Mouse (Mus musculus): Measurements from ENCODE around the gene Coro7. TPM values are rescaled to one million over a fixed set of nuclear protein-coding genes. Genes with fewer than 3 reads are reported as not detected.

Gene Coro7
- total and polyA plus RNA-seq, 2 experiments, result 6.1 to 22.7 TPM

GRCm38 (mm10) chr16:4663806-4664205 lies 15.8 kb downstream of the Coro7 start:
- no peaks in the 10 kb centered on the region for H3K4me1 ChIP-seq (ENCODE audit: control insufficient read depth, insufficient read depth, low read length)
- no peak overlapping the region for H3K27ac ChIP-seq (replicated peaks; ENCODE audit: insufficient read depth, low read depth, low read length)
- H3K27me3 ChIP-seq (ENCODE audit: control insufficient read depth, insufficient read depth, low read length), result no peaks in the 10 kb centered on the region
- DNase-seq (ENCODE audit: extremely low read depth, low read depth, low spot score), result no peak
- WGBS, result 92% methylated on average over 2 of the region's 2 CpGs
- no peak overlapping the region for H3K4me3 ChIP-seq (ENCODE audit: insufficient read depth, low read depth, low read length)
- H3K79me2 ChIP-seq (ENCODE audit: control insufficient read depth, insufficient read depth, low read length), result no peaks in the 10 kb centered on the region
- peaks cover 5% of the 10 kb centered on the region; the same call in 1 of the 2 replicates for H3K36me3 ChIP-seq (ENCODE audit: control insufficient read depth, insufficient read depth, low read length)
- TF ChIP-seq CTCF (IDR thresholded peaks at IDR 0.05; ENCODE audit: low read depth, low read length) (no peak), POLR2A (IDR thresholded peaks at IDR 0.05; ENCODE audit: extremely low read depth, insufficient read depth, low read length) (no peak)
- no peak overlapping the region for H3K9ac ChIP-seq (ENCODE audit: low read depth, low read length)

DNA sequence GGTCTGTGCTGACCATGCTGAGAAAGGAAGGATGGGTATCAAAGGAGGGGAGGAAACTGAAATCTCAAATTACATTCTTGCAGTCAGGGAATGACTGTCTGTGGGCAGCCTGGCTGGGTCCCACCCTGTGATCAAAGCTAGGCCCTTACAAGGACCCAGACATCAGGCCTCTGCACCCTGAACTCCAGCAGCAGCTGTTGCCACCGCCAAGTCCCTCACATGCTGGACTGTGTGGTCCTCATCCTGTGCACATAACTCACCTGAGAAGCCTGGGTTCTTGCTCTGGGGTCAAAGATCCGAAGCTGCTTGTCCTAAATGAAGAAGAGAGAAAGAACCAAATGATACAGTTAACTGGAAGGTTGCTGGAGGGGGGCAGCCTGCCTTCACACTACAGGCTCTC lies 18.0 kb downstream of the Coro7 start:
- Histone ChIP-seq H3K27me3 (ENCODE audit: control insufficient read depth, insufficient read depth, low read length) (no peaks in the 10 kb centered on the region), H3K4me1 (ENCODE audit: control insufficient read depth, insufficient read depth, low read length) (no peaks in the 10 kb centered on the region), H3K9ac (ENCODE audit: low read depth, low read length) (no peak overlapping the region), H3K79me2 (ENCODE audit: control insufficient read depth, insufficient read depth, low read length) (no peaks in the 10 kb centered on the region), H3K27ac (replicated peaks; ENCODE audit: insufficient read depth, low read depth, low read length) (no peak overlapping the region), H3K4me3 (ENCODE audit: insufficient read depth, low read depth, low read length) (no peak overlapping the region), H3K36me3 (ENCODE audit: control insufficient read depth, insufficient read depth, low read length) (peaks cover 5% of the 10 kb centered on the region; the same call in 1 of the 2 replicates)
- TF ChIP-seq CTCF (IDR thresholded peaks at IDR 0.05; ENCODE audit: low read depth, low read length), result no peak
- no peak for TF ChIP-seq POLR2A (IDR thresholded peaks at IDR 0.05; ENCODE audit: extremely low read depth, insufficient read depth, low read length)
- no peak for DNase-seq (ENCODE audit: extremely low read depth, low read depth, low spot score)
- WGBS, result 92% methylated on average over 2 of the region's 2 CpGs

DNA sequence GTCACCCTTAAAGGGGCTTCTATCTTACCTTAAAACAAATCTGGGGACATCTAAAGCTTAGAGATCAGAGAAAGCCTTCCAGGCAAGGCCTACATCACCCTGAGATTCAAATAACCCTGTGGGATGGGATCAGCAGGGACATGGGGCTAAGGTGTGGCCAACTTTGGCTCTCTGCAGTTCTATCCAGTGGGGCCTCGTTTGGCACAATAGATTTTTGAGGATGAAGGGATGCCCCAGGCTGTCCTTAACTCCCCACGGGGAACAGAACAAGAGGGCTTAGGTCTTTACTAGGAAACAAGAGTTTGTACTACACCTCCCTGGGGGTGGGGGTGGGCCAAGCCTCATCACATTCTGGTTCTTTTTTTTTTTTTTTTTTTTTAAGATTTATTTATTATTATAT lies 20.3 kb downstream of the Coro7 start:
- 81% methylated on average over 2 of the region's 2 CpGs for WGBS
- DNase-seq (ENCODE audit: extremely low read depth, low read depth, low spot score), result no peak

GRCm38 (mm10) chr16:4658781-4659245 lies 20.8 kb downstream of the Coro7 start:
- no peak overlapping the region for H3K4me3 ChIP-seq (ENCODE audit: insufficient read depth, low read depth, low read length)
- no peak for TF ChIP-seq POLR2A (IDR thresholded peaks at IDR 0.05; ENCODE audit: extremely low read depth, insufficient read depth, low read length)
- TF ChIP-seq CTCF (IDR thresholded peaks at IDR 0.05; ENCODE audit: low read depth, low read length), result no peak
- peaks cover 3% of the 10 kb centered on the region for H3K4me1 ChIP-seq (ENCODE audit: control insufficient read depth, insufficient read depth, low read length)
- DNase-seq (ENCODE audit: extremely low read depth, low read depth, low spot score), result no peak
- WGBS, result 76% methylated on average over 11 of the region's 11 CpGs
- H3K79me2 ChIP-seq (ENCODE audit: control insufficient read depth, insufficient read depth, low read length), result no peaks in the 10 kb centered on the region
- no peak overlapping the region for H3K27ac ChIP-seq (replicated peaks; ENCODE audit: insufficient read depth, low read depth, low read length)
- peaks cover 5% of the 10 kb centered on the region; the same call in 1 of the 2 replicates for H3K36me3 ChIP-seq (ENCODE audit: control insufficient read depth, insufficient read depth, low read length)
- H3K9ac ChIP-seq (ENCODE audit: low read depth, low read length), result no peak overlapping the region
- no peaks in the 10 kb centered on the region for H3K27me3 ChIP-seq (ENCODE audit: control insufficient read depth, insufficient read depth, low read length)

More for the DNA sequence above, 20.3 kb downstream of the Coro7 start:
- Histone ChIP-seq H3K27ac (replicated peaks; ENCODE audit: insufficient read depth, low read depth, low read length) (no peak overlapping the region), H3K4me1 (ENCODE audit: control insufficient read depth, insufficient read depth, low read length) (peaks cover 3% of the 10 kb centered on the region), H3K4me3 (ENCODE audit: insufficient read depth, low read depth, low read length) (no peak overlapping the region), H3K27me3 (ENCODE audit: control insufficient read depth, insufficient read depth, low read length) (no peaks in the 10 kb centered on the region), H3K9ac (ENCODE audit: low read depth, low read length) (no peak overlapping the region), H3K79me2 (ENCODE audit: control insufficient read depth, insufficient read depth, low read length) (no peaks in the 10 kb centered on the region), H3K36me3 (ENCODE audit: control insufficient read depth, insufficient read depth, low read length) (peaks cover 5% of the 10 kb centered on the region; the same call in 1 of the 2 replicates)
- TF ChIP-seq CTCF (IDR thresholded peaks at IDR 0.05; ENCODE audit: low read depth, low read length) (no peak), POLR2A (IDR thresholded peaks at IDR 0.05; ENCODE audit: extremely low read depth, insufficient read depth, low read length) (no peak)

- Histone ChIP-seq H3K27ac (replicated peaks; ENCODE audit: insufficient read depth, low read depth, low read length) (no peak overlapping the region), H3K9ac (ENCODE audit: low read depth, low read length) (no peak overlapping the region), H3K4me1 (ENCODE audit: control insufficient read depth, insufficient read depth, low read length) (peaks cover 18% of the 10 kb centered on the region), H3K79me2 (ENCODE audit: control insufficient read depth, insufficient read depth, low read length) (no peaks in the 10 kb centered on the region), H3K27me3 (ENCODE audit: control insufficient read depth, insufficient read depth, low read length) (no peaks in the 10 kb centered on the region), H3K4me3 (ENCODE audit: insufficient read depth, low read depth, low read length) (no peak overlapping the region), H3K36me3 (ENCODE audit: control insufficient read depth, insufficient read depth, low read length) (peaks cover 3% of the 10 kb centered on the region; the same call in 1 of the 2 replicates)
- TF ChIP-seq CTCF (IDR thresholded peaks at IDR 0.05; ENCODE audit: low read depth, low read length) (no peak), POLR2A (IDR thresholded peaks at IDR 0.05; ENCODE audit: extremely low read depth, insufficient read depth, low read length) (no peak)
- DNase-seq (ENCODE audit: extremely low read depth, low read depth, low spot score), result no peak
- 84% methylated on average over 9 of the region's 9 CpGs for WGBS
Measured at GRCm38 (mm10) chr16:4656571-4657081, 23.0 kb downstream of the Coro7 start.
